Mouse (Mus musculus) forebrain, embryonic 14.5 days (tissue): ENCODE measurements around the gene Pten. TPM values are rescaled to one million over a fixed set of nuclear protein-coding genes. Genes with fewer than 3 reads are reported as not detected.
"Not testable (repeated sequence)": the region's sequence is repeated elsewhere in the genome, so short reads cannot be mapped to it uniquely, and the experiment has no call there.

ENCODE experiments used
- ATAC-seq: fragments of 200-750 bp; cut with Nextera tagmentation; 2 replicates; pipeline ENCODE4 v1.8.0; 2017; ENCODE audit warnings: mild to moderate bottlenecking, moderate library complexity
- DNase-seq: peaks from one replicate; pipeline ENCODE4 v3.0.0-alpha.2; 2015; ENCODE audit warnings: low spot score
- H3K27ac ChIP-seq: fragments of 300-500 bp; sonication (generic); 2 replicates; pipeline ENCODE4 v1.5.1; 2014; ENCODE audit warnings: low read depth, mild to moderate bottlenecking, control low read depth, low read length, moderate library complexity
- H3K27me3 ChIP-seq: fragments of 300-500 bp; sonication (generic); replicated peaks from 2 replicates; pipeline ENCODE4 v1.6.1; 2014; ENCODE audit warnings: low read length, control low read depth, mixed read lengths; ENCODE audit not compliant: control insufficient read depth, insufficient read depth
- H3K36me3 ChIP-seq: fragments of 300-500 bp; sonication (generic); 2 replicates; pipeline ENCODE4 v1.6.1; 2014; ENCODE audit warnings: low read length, control low read depth; ENCODE audit not compliant: control insufficient read depth, insufficient read depth
- H3K4me1 ChIP-seq: fragments of 300-500 bp; sonication (generic); 2 replicates; pipeline ENCODE4 v1.6.1; 2014; ENCODE audit warnings: antibody characterized with exemption, low read length, control low read depth; ENCODE audit not compliant: control insufficient read depth, insufficient read depth
- H3K4me2 ChIP-seq: fragments of 300-500 bp; sonication (generic); 2 replicates; pipeline ENCODE4 v1.6.1; 2014; ENCODE audit warnings: mild to moderate bottlenecking, control low read depth, low read length
- H3K4me3 ChIP-seq: fragments of 300-500 bp; sonication (generic); 2 replicates; pipeline ENCODE4 v1.5.1; 2014; ENCODE audit warnings: low read depth, low read length, control low read depth
- H3K9ac ChIP-seq: fragments of 300-500 bp; sonication (generic); 2 replicates; pipeline ENCODE4 v1.6.1; 2014; ENCODE audit warnings: mild to moderate bottlenecking, low read length, control low read depth, moderate library complexity
- H3K9me3 ChIP-seq: fragments of 300-500 bp; sonication (generic); replicated peaks from 2 replicates; pipeline ENCODE4 v1.6.1; 2016; ENCODE audit warnings: low read length, control low read depth, mixed read lengths; ENCODE audit not compliant: control insufficient read depth
- WGBS: fragments of 180-500 bp; shearing (Covaris S2); extraction: QIAGEN DNeasy Blood & Tissue Kit; methylation state at CpG from one replicate; pipeline ENCODE4 v1.1.7; 2014; 5-methylcytosine and 5-hydroxymethylcytosine counted together
- polyA plus RNA-seq: library from polyadenylated mRNA; unstranded; fragments of >200 nt; fragmentation: Nextera tagmentation; extraction: Ambion mirVana; gene quantifications from 2 replicates; pipeline ENCODE4 v1.2.1, GENCODE M21; 2014

The Pten gene
- polyA plus RNA-seq, 1 experiment from 2014 or later = 15.6 TPM

- Histone ChIP-seq H3K4me2 (peak overlapping the region; percentile 89), H3K9ac (peak overlapping the region; percentile 99), H3K27me3 (no peaks in the 10 kb centered on the region), H3K36me3 (no peaks in the 10 kb centered on the region), H3K4me3 (peak overlapping the region; percentile 98), H3K27ac (peak overlapping the region; percentile 99; the same call in 1 of the 2 replicates), H3K9me3 (no peaks in the 10 kb centered on the region), H3K4me1 (peaks cover 22% of the 10 kb centered on the region)
- WGBS = under 1% methylated on average over 11 of the region's 11 CpGs
- no peak for ATAC-seq
- DNase-seq = peak; percentile 10
Observed at GRCm38 (mm10) chr19:32758793-32759161, 1.5 kb downstream of the Pten start.

- H3K36me3 ChIP-seq = no peaks in the 10 kb centered on the region
- H3K4me1 ChIP-seq = peaks cover 22% of the 10 kb centered on the region
- no peaks in the 10 kb centered on the region for H3K9me3 ChIP-seq
- no peak overlapping the region for H3K27ac ChIP-seq
- 1% methylated on average over 8 of the region's 8 CpGs for WGBS
- peak overlapping the region; percentile 89 for H3K4me2 ChIP-seq
- H3K4me3 ChIP-seq = peak overlapping the region; percentile 98
- H3K27me3 ChIP-seq = no peaks in the 10 kb centered on the region
- DNase-seq = peak; percentile 8
- no peak for ATAC-seq
- H3K9ac ChIP-seq = peak overlapping the region; percentile 99
Observed at GRCm38 (mm10) chr19:32759357-32760024, 2.2 kb downstream of the Pten start.

- peak overlapping the region; percentile 89 for H3K4me2 ChIP-seq
- H3K9ac ChIP-seq = peak overlapping the region; percentile 22; the same call in 1 of the 2 replicates
- no peaks in the 10 kb centered on the region for H3K9me3 ChIP-seq
- ATAC-seq = no peak
- H3K4me1 ChIP-seq = peaks cover 16% of the 10 kb centered on the region
- 33% methylated on average over 6 of the region's 6 CpGs for WGBS
- no peak overlapping the region for H3K27ac ChIP-seq
- no peaks in the 10 kb centered on the region for H3K27me3 ChIP-seq
- H3K36me3 ChIP-seq = no peaks in the 10 kb centered on the region
- H3K4me3 ChIP-seq = peak overlapping the region; percentile 98
- DNase-seq = peak; percentile 28
Observed at GRCm38 (mm10) chr19:32760499-32760898, 3.2 kb downstream of the Pten start.

GRCm38 (mm10) chr19:32761162-32761561 is 3.9 kb downstream of the Pten start:
- DNase-seq = no peak
- H3K27me3 ChIP-seq = no peaks in the 10 kb centered on the region
- no peak overlapping the region for H3K27ac ChIP-seq
- 62% methylated on average over 4 of the region's 4 CpGs for WGBS
- H3K36me3 ChIP-seq = no peaks in the 10 kb centered on the region
- H3K9ac ChIP-seq = no peak overlapping the region
- peak overlapping the region; percentile 89 for H3K4me2 ChIP-seq
- no peaks in the 10 kb centered on the region for H3K9me3 ChIP-seq
- peaks cover 16% of the 10 kb centered on the region for H3K4me1 ChIP-seq
- H3K4me3 ChIP-seq = no peak overlapping the region
- ATAC-seq = no peak

GRCm38 (mm10) chr19:32762493-32762892 is 5.2 kb downstream of the Pten start:
- no peak for ATAC-seq
- no peak overlapping the region for H3K27ac ChIP-seq
- no peak overlapping the region for H3K4me3 ChIP-seq
- no peaks in the 10 kb centered on the region for H3K9me3 ChIP-seq
- H3K9ac ChIP-seq = no peak overlapping the region
- no peak for DNase-seq
- H3K4me1 ChIP-seq = peaks cover 16% of the 10 kb centered on the region
- H3K27me3 ChIP-seq = no peaks in the 10 kb centered on the region
- H3K36me3 ChIP-seq = 0 out of 2 replicates have a peak, but pooled peaks cover 3% of the 10 kb centered on the region
- H3K4me2 ChIP-seq = 0 out of 2 replicates have a peak overlapping the region, but pooled peaks have one; percentile 3
- 92% methylated on average over 4 of the region's 4 CpGs for WGBS

- Histone ChIP-seq H3K9me3 (no peaks in the 10 kb centered on the region), H3K4me1 (peaks cover 2% of the 10 kb centered on the region; the same call in 1 of the 2 replicates), H3K9ac (no peak overlapping the region), H3K4me3 (no peak overlapping the region), H3K27me3 (no peaks in the 10 kb centered on the region), H3K36me3 (no peaks in the 10 kb centered on the region), H3K4me2 (no peak overlapping the region), H3K27ac (no peak overlapping the region)
- DNase-seq (no peak), ATAC-seq (no peak)
- 50% methylated on average over 2 of the region's 2 CpGs for whole genome bisulfite sequencing
Observed at GRCm38 (mm10) chr19:32778411-32778810, 21.1 kb downstream of the Pten start.

GRCm38 (mm10) chr19:32779131-32779530 is 21.8 kb downstream of the Pten start:
- H3K27me3 ChIP-seq = no peaks in the 10 kb centered on the region
- no peak for DNase-seq
- 70% methylated on average over 3 of the region's 3 CpGs for WGBS
- ATAC-seq = no peak
- H3K9me3 ChIP-seq = no peaks in the 10 kb centered on the region
- H3K4me1 ChIP-seq = peaks cover 2% of the 10 kb centered on the region; the same call in 1 of the 2 replicates
- no peak overlapping the region for H3K4me2 ChIP-seq
- H3K4me3 ChIP-seq = no peak overlapping the region
- no peak overlapping the region for H3K27ac ChIP-seq
- H3K9ac ChIP-seq = no peak overlapping the region
- no peaks in the 10 kb centered on the region for H3K36me3 ChIP-seq

GRCm38 (mm10) chr19:32781305-32782071 is 24.2 kb downstream of the Pten start:
- no peaks in the 10 kb centered on the region for H3K27me3 ChIP-seq
- H3K36me3 ChIP-seq = no peaks in the 10 kb centered on the region
- DNase-seq (no peak), ATAC-seq (no peak)
- no peak overlapping the region for H3K9ac ChIP-seq
- H3K27ac ChIP-seq = no peak overlapping the region
- H3K4me2 ChIP-seq = no peak overlapping the region
- no peak overlapping the region for H3K4me3 ChIP-seq
- H3K9me3 ChIP-seq = no peaks in the 10 kb centered on the region
- peaks cover 2% of the 10 kb centered on the region; the same call in 1 of the 2 replicates for H3K4me1 ChIP-seq
- WGBS = 95% methylated on average over 5 of the region's 5 CpGs

- not testable (repeated sequence) for H3K9me3 ChIP-seq, H3K27me3 ChIP-seq, H3K36me3 ChIP-seq, H3K4me3 ChIP-seq, ATAC-seq, DNase-seq, H3K27ac ChIP-seq, H3K4me2 ChIP-seq, H3K9ac ChIP-seq, H3K4me1 ChIP-seq
- WGBS = 47% methylated on average over 4 of the region's 4 CpGs
Observed at GRCm38 (mm10) chr19:32787388-32787787, 30.1 kb downstream of the Pten start.
